Mouse (Mus musculus): ENCODE results near the gene Arfgap2. TPM values are rescaled to one million over a fixed set of nuclear protein-coding genes. Genes with fewer than 3 reads are reported as not detected.

The Arfgap2 gene
- polyA plus RNA-seq, 1 experiment from 2014 or later = 83.0 TPM

Other genes starting within 250 kb of the Arfgap2 start
- gene Rapsn, start 229.4 kb upstream of the Arfgap2 start, polyA plus RNA-seq (2015; fragmentation: Nextera tagmentation; extraction: Ambion mirVana) = 24.0 and 34.6 TPM in 2 replicates
- 282 and 288 TPM in 2 replicates for gene Psmc3, start 211.0 kb upstream of the Arfgap2 start, polyA plus RNA-seq (2015; fragmentation: Nextera tagmentation; extraction: Ambion mirVana)
- 75.8 and 80.0 TPM in 2 replicates for gene Slc39a13, start 194.6 kb upstream of the Arfgap2 start, polyA plus RNA-seq (2015; fragmentation: Nextera tagmentation; extraction: Ambion mirVana)
- gene Spi1, start 182.6 kb upstream of the Arfgap2 start, polyA plus RNA-seq (2015; fragmentation: Nextera tagmentation; extraction: Ambion mirVana) = 12.3 and 12.4 TPM in 2 replicates
- gene Mybpc3, start 146.8 kb upstream of the Arfgap2 start, polyA plus RNA-seq (2015; fragmentation: Nextera tagmentation; extraction: Ambion mirVana) = 0.32 and 0.40 TPM in 2 replicates
- gene Madd, start 81.1 kb upstream of the Arfgap2 start, polyA plus RNA-seq (2015; fragmentation: Nextera tagmentation; extraction: Ambion mirVana) = 13.5 and 14.8 TPM in 2 replicates
- gene Nr1h3, start 62.1 kb upstream of the Arfgap2 start, polyA plus RNA-seq (2015; fragmentation: Nextera tagmentation; extraction: Ambion mirVana) = 1.8 and 1.9 TPM in 2 replicates
- 24.2 and 28.3 TPM in 2 replicates for gene Acp2, start 62.1 kb upstream of the Arfgap2 start, polyA plus RNA-seq (2015; fragmentation: Nextera tagmentation; extraction: Ambion mirVana)
- gene Ddb2, start 28.0 kb upstream of the Arfgap2 start, polyA plus RNA-seq (2015; fragmentation: Nextera tagmentation; extraction: Ambion mirVana) = 18.7 and 19.9 TPM in 2 replicates
- gene Pacsin3, start 9.0 kb upstream of the Arfgap2 start, polyA plus RNA-seq (2015; fragmentation: Nextera tagmentation; extraction: Ambion mirVana) = 55.1 and 62.8 TPM in 2 replicates
- 61.0 and 68.0 TPM in 2 replicates for gene 1110051M20Rik, start 179.7 kb downstream of the Arfgap2 start, polyA plus RNA-seq (2015; fragmentation: Nextera tagmentation; extraction: Ambion mirVana)
- gene Lrp4, start 192.5 kb downstream of the Arfgap2 start, polyA plus RNA-seq (2015; fragmentation: Nextera tagmentation; extraction: Ambion mirVana) = 11.1 and 12.0 TPM in 2 replicates